Mouse (Mus musculus) cerebellum, adult (tissue): Measurements from ENCODE around the gene Fkbp11.
"Not testable (repeated sequence)": the region's sequence is repeated elsewhere in the genome, so short reads cannot be mapped to it uniquely, and the experiment has no call there.

Experiments used
- ATAC-seq: cut with Nextera tagmentation; 2 replicates; pipeline ENCODE4 v1.9.2; 2017; ENCODE audit warnings: mild to moderate bottlenecking, moderate library complexity, mixed read lengths; ENCODE audit not compliant: insufficient number of reproducible peaks, low FRiP score, low TSS enrichment

Gene Fkbp11

GRCm38 (mm10) chr15:98727443-98728321, at the start of gene Fkbp11:
TSS of gene Fkbp11 (minus strand) at chr15:98728198.
- peak; percentile 45; the same call in 1 of the 2 replicates for ATAC-seq

- ATAC-seq = no peak
These were observed 49.8 kb upstream of the Fkbp11 start, which contains the start of gene Wnt10b for GRCm38 (mm10) chr15:98777762-98778161. TSS of gene Wnt10b (minus strand) at chr15:98778150.

- no peak for ATAC-seq
These were observed 49.1 kb upstream of the Fkbp11 start for GRCm38 (mm10) chr15:98777005-98777616.

GRCm38 (mm10) chr15:98776280-98777004, 48.4 kb upstream of the Fkbp11 start:
- ATAC-seq = no peak

- no peak for ATAC-seq
These were observed 47.5 kb upstream of the Fkbp11 start for GRCm38 (mm10) chr15:98775533-98775932.

GRCm38 (mm10) chr15:98774096-98774495, 46.1 kb upstream of the Fkbp11 start:
- ATAC-seq = no peak

- no peak for ATAC-seq
These were observed 44.7 kb upstream of the Fkbp11 start for GRCm38 (mm10) chr15:98772511-98773211.

GRCm38 (mm10) chr15:98771813-98772425, 43.9 kb upstream of the Fkbp11 start:
- ATAC-seq = no peak

GRCm38 (mm10) chr15:98768259-98768658, 40.3 kb upstream of the Fkbp11 start:
- no peak for ATAC-seq

GRCm38 (mm10) chr15:98765929-98766328, 37.9 kb upstream of the Fkbp11 start:
- no peak for ATAC-seq

GRCm38 (mm10) chr15:98762670-98763529, 34.9 kb upstream of the Fkbp11 start, which contains the start of gene Arf3:
TSS of gene Arf3 (minus strand) at chr15:98763214.
- peak; percentile 95 for ATAC-seq

- ATAC-seq = peak; percentile 61; the same call in 1 of the 2 replicates
These were observed 34.2 kb upstream of the Fkbp11 start for GRCm38 (mm10) chr15:98762201-98762621.

GRCm38 (mm10) chr15:98754125-98754524, 26.1 kb upstream of the Fkbp11 start:
- no peak for ATAC-seq

- no peak for ATAC-seq
These were observed 25.0 kb upstream of the Fkbp11 start for GRCm38 (mm10) chr15:98753021-98753423.

- no peak for ATAC-seq
These were observed 21.1 kb upstream of the Fkbp11 start for GRCm38 (mm10) chr15:98749093-98749492.

GRCm38 (mm10) chr15:98747296-98747695, 19.3 kb upstream of the Fkbp11 start:
- no peak for ATAC-seq

GRCm38 (mm10) chr15:98746344-98746965, 18.5 kb upstream of the Fkbp11 start:
- ATAC-seq = no peak

- not testable (repeated sequence) for ATAC-seq
These were observed 15.9 kb upstream of the Fkbp11 start for GRCm38 (mm10) chr15:98743863-98744262.
